Mouse (Mus musculus) limb, embryonic 14.5 days (tissue): ENCODE measurements around the gene Nudt3. TPM values are rescaled to one million over a fixed set of nuclear protein-coding genes. Genes with fewer than 3 reads are reported as not detected.

ENCODE experiments used
- ATAC-seq: fragments of 200-750 bp; cut with Nextera tagmentation; 2 replicates; pipeline ENCODE4 v1.8.0; 2017; ENCODE audit warnings: low read depth, moderate number of reproducible peaks, moderate TSS enrichment; ENCODE audit not compliant: low FRiP score
- DNase-seq: peaks from one replicate; pipeline ENCODE4 v3.0.0-alpha.2; 2015; ENCODE audit warnings: low spot score
- H3K27ac ChIP-seq: fragments of 300-500 bp; sonication (generic); replicated peaks from 2 replicates; pipeline ENCODE4 v1.5.1; 2014; ENCODE audit warnings: low read depth, mild to moderate bottlenecking, low read length, moderate library complexity, mixed read lengths
- H3K27me3 ChIP-seq: fragments of 300-500 bp; sonication (generic); 2 replicates; pipeline ENCODE4 v1.6.1; 2014; ENCODE audit warnings: low read length, mixed read lengths; ENCODE audit not compliant: control insufficient read depth, insufficient read depth
- H3K36me3 ChIP-seq: fragments of 300-500 bp; sonication (generic); 2 replicates; pipeline ENCODE4 v1.6.1; 2014; ENCODE audit warnings: mild to moderate bottlenecking, low read length, moderate library complexity, mixed read lengths; ENCODE audit not compliant: control insufficient read depth, insufficient read depth
- H3K4me1 ChIP-seq: fragments of 300-500 bp; sonication (generic); 2 replicates; pipeline ENCODE4 v1.6.1; 2014; ENCODE audit warnings: antibody characterized with exemption, low read length, mixed read lengths; ENCODE audit not compliant: control insufficient read depth, insufficient read depth
- H3K4me2 ChIP-seq: fragments of 300-500 bp; sonication (generic); replicated peaks from 2 replicates; pipeline ENCODE4 v1.6.1; 2014; ENCODE audit warnings: low read depth, mild to moderate bottlenecking, low read length, moderate library complexity; ENCODE audit not compliant: severe bottlenecking
- H3K4me3 ChIP-seq: fragments of 300-500 bp; sonication (generic); replicated peaks from 2 replicates; pipeline ENCODE4 v1.5.1; 2014; ENCODE audit warnings: low read length
- H3K9ac ChIP-seq: fragments of 300-500 bp; sonication (generic); 2 replicates; pipeline ENCODE4 v1.6.1; 2014; ENCODE audit warnings: mild to moderate bottlenecking, low read depth, low read length, moderate library complexity; ENCODE audit not compliant: severe bottlenecking
- H3K9me3 ChIP-seq: fragments of 300-500 bp; sonication (generic); 2 replicates; pipeline ENCODE4 v1.6.1; 2016; ENCODE audit warnings: low read length; ENCODE audit not compliant: control insufficient read depth
- POLR2A ChIP-seq: fragments of 200-500 bp; IDR thresholded peaks from 2 replicates; pipeline ENCODE4 v1.8.0; 2012; ENCODE audit warnings: inconsistent platforms, mild to moderate bottlenecking, moderate library complexity, borderline replicate concordance; ENCODE audit not compliant: insufficient read depth, insufficient read length; ENCODE audit errors: extremely low read depth
- WGBS: fragments of 180-500 bp; shearing (Covaris S2); extraction: QIAGEN DNeasy Blood & Tissue Kit; methylation state at CpG from one replicate; pipeline ENCODE4 v1.1.7; 2014; 5-methylcytosine and 5-hydroxymethylcytosine counted together
- polyA plus RNA-seq, 2 experiments: library from polyadenylated mRNA; depleted of rRNA in 1 of 2; stranded (reverse) in 1 of 2; unstranded in 1 of 2; fragments of >200 nt; fragmentation: Nextera tagmentation in 1 of 2; extraction: Ambion mirVana in 1 of 2; gene quantifications; 2 replicates each; pipeline versions ENCODE4 v1.2.1 to v1.2.3; 2012 to 2014

The Nudt3 gene
- polyA plus RNA-seq (2012; rRNA removed), result 116 and 121 TPM in 2 replicates
- polyA plus RNA-seq (2014; fragmentation: Nextera tagmentation; extraction: Ambion mirVana), result 35.7 and 36.8 TPM in 2 replicates

GRCm38 (mm10) chr17:27623360-27624326 is at the start of gene Nudt3:
Gene Nudt3 (minus strand): TSS chr17:27623495.
- H3K4me1 ChIP-seq, result peaks cover 26% of the 10 kb centered on the region
- WGBS, result 10% methylated on average over 57 of the region's 91 CpGs
- H3K4me3 ChIP-seq, result peak within 1 kb of the TSS; percentile 97
- ATAC-seq (peak; percentile 91), DNase-seq (peak; percentile 86)
- H3K27ac ChIP-seq, result peak within 1 kb of the TSS; percentile 96
- TF ChIP-seq POLR2A, result 0 out of 2 replicates have a peak, but pooled peaks have one; percentile 28
- peak within 1 kb of the TSS; percentile 83 for H3K4me2 ChIP-seq
- no peaks in the 10 kb centered on the region for H3K27me3 ChIP-seq
- H3K9me3 ChIP-seq, result no peaks in the 10 kb centered on the region
- peak within 1 kb of the TSS; percentile 99 for H3K9ac ChIP-seq
- H3K36me3 ChIP-seq, result no peaks in the 10 kb centered on the region

- no peak overlapping the region for H3K9ac ChIP-seq
- ATAC-seq, result no peak
- DNase-seq, result no peak
- no peak overlapping the region for H3K27ac ChIP-seq
- 85% methylated on average over 6 of the region's 6 CpGs for WGBS
- TF ChIP-seq POLR2A, result no peak
- H3K9me3 ChIP-seq, result no peaks in the 10 kb centered on the region
- H3K4me3 ChIP-seq, result no peak overlapping the region
- no peaks in the 10 kb centered on the region for H3K36me3 ChIP-seq
- H3K27me3 ChIP-seq, result no peaks in the 10 kb centered on the region
- no peak overlapping the region for H3K4me2 ChIP-seq
- no peaks in the 10 kb centered on the region for H3K4me1 ChIP-seq
Observed at GRCm38 (mm10) chr17:27671720-27672119, 48.4 kb upstream of the Nudt3 start.

- ATAC-seq (no peak), DNase-seq (no peak)
- 64% methylated on average over 7 of the region's 7 CpGs for WGBS
- Histone ChIP-seq H3K4me2 (no peak overlapping the region), H3K36me3 (no peaks in the 10 kb centered on the region), H3K27ac (no peak overlapping the region), H3K9me3 (no peaks in the 10 kb centered on the region), H3K9ac (no peak overlapping the region), H3K27me3 (peaks cover 18% of the 10 kb centered on the region; the same call in 1 of the 2 replicates), H3K4me3 (no peak overlapping the region), H3K4me1 (peaks cover 13% of the 10 kb centered on the region)
- TF ChIP-seq POLR2A, result no peak
Observed at GRCm38 (mm10) chr17:27658767-27659166, 35.5 kb upstream of the Nudt3 start.

GRCm38 (mm10) chr17:27657123-27657522 is 33.8 kb upstream of the Nudt3 start:
- H3K4me3 ChIP-seq, result no peak overlapping the region
- DNase-seq (no peak), ATAC-seq (no peak)
- TF ChIP-seq POLR2A, result no peak
- no peaks in the 10 kb centered on the region for H3K9me3 ChIP-seq
- H3K4me1 ChIP-seq, result peaks cover 13% of the 10 kb centered on the region
- H3K27ac ChIP-seq, result no peak overlapping the region
- WGBS, result 72% methylated on average over 8 of the region's 8 CpGs
- peaks cover 18% of the 10 kb centered on the region; the same call in 1 of the 2 replicates for H3K27me3 ChIP-seq
- no peaks in the 10 kb centered on the region for H3K36me3 ChIP-seq
- H3K9ac ChIP-seq, result no peak overlapping the region
- H3K4me2 ChIP-seq, result no peak overlapping the region

- Histone ChIP-seq H3K9ac (no peak overlapping the region), H3K27me3 (peaks cover 18% of the 10 kb centered on the region; the same call in 1 of the 2 replicates), H3K4me2 (peak overlapping the region; percentile 73; the same call in 1 of the 2 replicates), H3K9me3 (no peaks in the 10 kb centered on the region), H3K36me3 (no peaks in the 10 kb centered on the region), H3K4me1 (peaks cover 13% of the 10 kb centered on the region), H3K4me3 (peak overlapping the region; percentile 39; the same call in 1 of the 2 replicates), H3K27ac (no peak overlapping the region)
- TF ChIP-seq POLR2A, result no peak
- ATAC-seq (no peak), DNase-seq (no peak)
- 11% methylated on average over 5 of the region's 5 CpGs for WGBS
Observed at GRCm38 (mm10) chr17:27656414-27656813, 33.1 kb upstream of the Nudt3 start.
